Mouse (Mus musculus): Measurements from ENCODE around the gene Il2rb. TPM values are rescaled to one million over a fixed set of nuclear protein-coding genes. Genes with fewer than 3 reads are reported as not detected.
A peak's percentile ranks its signal among the peaks of the same experiment; 100 is the strongest.

Gene Il2rb
- total and polyA plus RNA-seq, 3 experiments, result 0.31 to 2.3 (median 0.55) TPM

DNA sequence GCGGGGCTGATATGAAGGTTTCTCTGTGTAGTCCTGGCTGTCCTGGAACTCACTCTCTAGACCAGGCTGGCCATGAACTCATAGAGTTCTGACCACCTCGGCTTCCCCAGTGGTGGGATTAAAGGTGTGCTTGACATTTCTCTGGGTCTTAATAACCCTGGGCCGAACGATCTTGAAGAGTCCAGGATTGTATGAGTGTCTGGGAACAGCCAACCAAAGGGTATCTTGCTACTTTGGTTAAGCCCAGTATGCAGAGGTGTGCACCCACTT is 36.3 kb upstream of the Il2rb start:
- peak in 1 of 2 experiments; percentile 24 for DNase-seq
- no peaks in the 10 kb centered on the region for H3K27me3 ChIP-seq (ENCODE audit: control insufficient read depth, insufficient read depth, low read length)
- H3K9ac ChIP-seq (ENCODE audit: low read depth, low read length), result peak overlapping the region; percentile 60
- H3K4me1 ChIP-seq (ENCODE audit: control insufficient read depth, insufficient read depth, low read length), result peaks cover 21% of the 10 kb centered on the region
- 51% methylated on average over 4 of the region's 4 CpGs for WGBS
- H3K27ac ChIP-seq, result peak overlapping the region; percentile 92
- no peaks in the 10 kb centered on the region for H3K79me2 ChIP-seq (replicated peaks; ENCODE audit: control insufficient read depth, insufficient read depth, low read length)
- H3K4me3 ChIP-seq, result peak overlapping the region; percentile 44
- intact Hi-C loops (cut with DNase I), result loop anchor here (5.0 kb wide), 1 partner anchor 51 kb away; no protein-coding TSS in a partner anchor
- TF ChIP-seq EP300 (IDR thresholded peaks at IDR 0.05; ENCODE audit: insufficient read depth, low read depth, low read length) (no peak), CTCF (IDR thresholded peaks at IDR 0.05) (no peak), POLR2A (IDR thresholded peaks at IDR 0.05; ENCODE audit: insufficient read depth, low read depth, low read length) (no peak)
- H3K36me3 ChIP-seq (ENCODE audit: control insufficient read depth, insufficient read depth, low read length), result no peaks in the 10 kb centered on the region

DNA sequence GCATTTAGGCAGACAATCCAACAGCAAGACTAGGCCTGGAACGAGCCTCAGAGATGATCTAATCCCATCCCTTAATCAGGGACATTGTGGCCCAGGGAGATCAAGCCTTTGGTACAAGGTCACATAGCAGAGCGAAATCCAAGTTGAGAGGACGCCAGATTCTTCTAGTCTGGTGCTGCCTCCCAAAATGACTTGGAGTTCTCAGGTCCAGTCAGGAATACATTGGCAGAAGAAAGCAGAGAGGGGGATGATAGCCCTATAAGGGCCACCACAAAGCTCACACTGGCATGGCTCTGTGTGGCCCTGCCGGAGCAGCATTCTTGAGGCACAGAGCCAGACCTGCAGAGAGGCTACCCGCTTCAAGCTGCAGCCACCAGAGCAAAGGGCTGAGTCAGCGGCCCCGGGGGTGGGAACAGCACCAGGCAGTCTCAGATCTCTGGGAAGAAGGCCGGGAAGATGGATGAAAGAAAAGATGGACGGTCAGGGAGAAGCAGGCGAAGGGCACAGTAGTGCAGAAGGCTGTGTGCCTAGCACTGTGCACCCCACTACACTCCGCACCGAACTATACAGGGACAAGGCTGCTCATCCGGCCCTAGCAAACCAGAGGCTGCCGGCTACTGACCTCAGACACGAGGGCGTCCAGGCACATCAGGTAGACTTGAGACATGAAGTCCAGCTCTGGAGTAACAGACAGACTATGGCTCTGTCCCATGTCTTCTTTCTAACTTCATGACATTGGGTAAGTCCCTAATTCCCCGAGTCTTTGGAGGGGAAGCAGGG is 35.8 kb upstream of the Il2rb start, which contains the start of gene C1qtnf6:
C1qtnf6 (minus strand) TSS at position 746 of the 780 bp plus-strand sequence.
- Histone ChIP-seq H3K9ac (ENCODE audit: low read depth, low read length) (peak within 1 kb of the TSS; percentile 60), H3K27me3 (ENCODE audit: control insufficient read depth, insufficient read depth, low read length) (no peaks in the 10 kb centered on the region), H3K4me1 (ENCODE audit: control insufficient read depth, insufficient read depth, low read length) (peaks cover 24% of the 10 kb centered on the region), H3K27ac (peak within 1 kb of the TSS; percentile 92), H3K4me3 (peak within 1 kb of the TSS; percentile 44), H3K36me3 (ENCODE audit: control insufficient read depth, insufficient read depth, low read length) (no peaks in the 10 kb centered on the region), H3K79me2 (replicated peaks; ENCODE audit: control insufficient read depth, insufficient read depth, low read length) (no peaks in the 10 kb centered on the region)
- DNase-seq, result peak; percentile 74 to 85
- TF ChIP-seq CTCF (IDR thresholded peaks at IDR 0.05), result no peak
- TF ChIP-seq EP300 (IDR thresholded peaks at IDR 0.05; ENCODE audit: insufficient read depth, low read depth, low read length), result peak; percentile 56; the same call in 1 of the 2 replicates
- TF ChIP-seq POLR2A (IDR thresholded peaks at IDR 0.05; ENCODE audit: insufficient read depth, low read depth, low read length), result peak; percentile 66; the same call in 1 of the 2 replicates
- 35% methylated on average over 17 of the region's 17 CpGs for WGBS
- intact Hi-C loops (cut with DNase I), result loop anchor here (5.0 kb wide), 1 partner anchor 51 kb away; no protein-coding TSS in a partner anchor

DNA sequence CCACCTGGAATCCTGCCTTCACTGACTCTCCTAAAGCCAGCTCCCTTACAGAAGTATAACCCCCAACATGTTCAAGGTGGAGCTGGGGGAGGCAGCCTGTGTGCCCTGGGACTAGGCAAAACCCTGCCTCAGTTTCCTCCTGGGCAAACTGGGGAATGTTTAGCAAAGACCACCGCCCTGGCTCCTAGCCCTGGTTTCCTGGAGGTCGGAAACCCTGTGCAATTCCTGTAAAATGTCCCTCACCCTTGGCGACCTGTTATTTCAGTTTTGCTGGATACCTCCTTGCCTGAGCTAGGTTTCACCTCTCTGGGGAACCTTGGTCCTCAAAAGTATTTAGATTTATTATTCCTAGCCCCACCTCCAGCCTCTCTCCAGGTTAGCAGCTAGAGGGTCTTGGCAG is 35.1 kb upstream of the Il2rb start:
- WGBS, result 52% methylated on average over 3 of the region's 3 CpGs
- Histone ChIP-seq H3K36me3 (ENCODE audit: control insufficient read depth, insufficient read depth, low read length) (no peaks in the 10 kb centered on the region), H3K4me1 (ENCODE audit: control insufficient read depth, insufficient read depth, low read length) (peaks cover 24% of the 10 kb centered on the region), H3K4me3 (no peak overlapping the region; the same call in 1 of the 2 replicates), H3K9ac (ENCODE audit: low read depth, low read length) (no peak overlapping the region), H3K79me2 (replicated peaks; ENCODE audit: control insufficient read depth, insufficient read depth, low read length) (no peaks in the 10 kb centered on the region), H3K27ac (peak overlapping the region; percentile 92), H3K27me3 (ENCODE audit: control insufficient read depth, insufficient read depth, low read length) (no peaks in the 10 kb centered on the region)
- TF ChIP-seq EP300 (IDR thresholded peaks at IDR 0.05; ENCODE audit: insufficient read depth, low read depth, low read length) (no peak), POLR2A (IDR thresholded peaks at IDR 0.05; ENCODE audit: insufficient read depth, low read depth, low read length) (no peak), CTCF (IDR thresholded peaks at IDR 0.05) (no peak)
- no peak for DNase-seq
- intact Hi-C loops (cut with DNase I), result loop anchor here (5.0 kb wide), 1 partner anchor 52 kb away; no protein-coding TSS in a partner anchor

DNA sequence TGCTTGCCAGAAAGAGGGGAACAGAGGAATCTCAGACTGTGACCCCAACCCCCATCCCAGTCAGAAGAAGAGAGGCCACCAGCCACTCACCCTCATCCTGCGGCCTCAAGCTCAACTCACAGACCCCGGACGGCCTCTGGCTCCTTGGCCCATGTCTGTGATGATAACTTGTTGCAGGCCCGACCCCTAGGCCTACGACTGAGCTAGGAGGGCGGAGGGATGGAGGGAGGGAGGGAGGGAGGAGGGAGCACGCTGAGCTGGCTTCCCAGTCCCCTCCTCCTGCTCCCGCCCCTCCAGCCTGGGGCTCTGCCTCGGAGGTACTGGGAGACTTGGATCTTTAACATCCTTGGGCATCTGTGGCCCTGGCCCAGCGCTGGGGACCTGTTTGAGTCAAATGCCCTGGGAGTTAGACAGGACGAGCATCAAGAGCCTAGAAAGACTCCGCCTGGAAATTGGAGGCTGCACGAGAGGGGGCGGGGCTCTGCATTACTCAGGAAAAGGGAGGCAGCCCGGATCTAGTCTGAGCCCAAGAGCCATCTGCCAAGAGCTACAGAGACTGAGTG is 34.4 kb upstream of the Il2rb start:
- intact Hi-C loops (cut with DNase I), result loop anchor here (1.0 to 5.0 kb wide), 2 partner anchors 9 to 258 kb away; no protein-coding TSS in a partner anchor
- Histone ChIP-seq H3K4me3 (peak overlapping the region; percentile 51), H3K9ac (ENCODE audit: low read depth, low read length) (peak overlapping the region; percentile 65), H3K4me1 (ENCODE audit: control insufficient read depth, insufficient read depth, low read length) (peaks cover 24% of the 10 kb centered on the region), H3K79me2 (replicated peaks; ENCODE audit: control insufficient read depth, insufficient read depth, low read length) (no peaks in the 10 kb centered on the region), H3K27me3 (ENCODE audit: control insufficient read depth, insufficient read depth, low read length) (no peaks in the 10 kb centered on the region), H3K36me3 (ENCODE audit: control insufficient read depth, insufficient read depth, low read length) (no peaks in the 10 kb centered on the region), H3K27ac (peak overlapping the region; percentile 92)
- DNase-seq, result peak; percentile 84 to 86
- 0 out of 2 replicates have a peak, but pooled peaks have one; percentile 37 for TF ChIP-seq EP300 (IDR thresholded peaks at IDR 0.05; ENCODE audit: insufficient read depth, low read depth, low read length)
- TF ChIP-seq CTCF (IDR thresholded peaks at IDR 0.05), result no peak
- peak; percentile 42; the same call in 1 of the 2 replicates for TF ChIP-seq POLR2A (IDR thresholded peaks at IDR 0.05; ENCODE audit: insufficient read depth, low read depth, low read length)
- 5% methylated on average over 15 of the region's 15 CpGs for WGBS

DNA sequence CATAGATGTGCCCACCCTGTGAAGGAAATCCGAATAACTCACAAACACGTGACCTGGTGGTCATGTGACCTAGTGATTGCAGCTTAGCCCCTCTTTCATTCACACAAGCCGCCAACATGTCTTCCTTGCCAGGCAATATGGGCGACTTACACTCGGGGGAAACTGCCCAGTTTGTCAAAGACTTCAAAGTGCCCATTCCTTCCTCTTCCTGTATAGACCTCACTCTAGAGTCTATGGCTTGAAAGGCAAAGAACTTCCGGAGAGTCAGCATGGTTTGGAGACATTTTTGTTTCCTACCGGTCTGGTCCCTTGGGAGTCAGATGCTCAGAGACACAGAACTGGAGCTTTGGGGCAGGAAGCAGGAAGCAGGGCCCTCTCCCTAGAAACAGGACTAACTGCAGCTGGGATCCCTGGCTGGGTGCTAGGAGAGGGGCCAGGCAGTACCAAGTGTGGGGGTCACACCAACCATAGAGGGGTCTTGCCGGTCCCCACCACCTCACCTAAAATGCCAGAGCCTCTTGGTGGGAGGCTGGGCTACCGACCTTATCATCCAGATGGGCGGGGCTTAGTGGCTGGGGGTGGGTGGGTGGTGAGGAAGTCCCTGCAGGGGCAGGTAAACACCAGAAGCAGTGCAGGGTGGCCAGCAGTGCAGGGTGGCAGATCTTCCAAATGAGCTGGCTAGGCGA is 33.8 kb upstream of the Il2rb start:
- Histone ChIP-seq H3K27ac (peak overlapping the region; percentile 92), H3K36me3 (ENCODE audit: control insufficient read depth, insufficient read depth, low read length) (no peaks in the 10 kb centered on the region), H3K79me2 (replicated peaks; ENCODE audit: control insufficient read depth, insufficient read depth, low read length) (no peaks in the 10 kb centered on the region), H3K9ac (ENCODE audit: low read depth, low read length) (peak overlapping the region; percentile 65), H3K4me3 (peak overlapping the region; percentile 51), H3K27me3 (ENCODE audit: control insufficient read depth, insufficient read depth, low read length) (no peaks in the 10 kb centered on the region), H3K4me1 (ENCODE audit: control insufficient read depth, insufficient read depth, low read length) (peaks cover 24% of the 10 kb centered on the region)
- TF ChIP-seq CTCF (IDR thresholded peaks at IDR 0.05) (no peak), EP300 (IDR thresholded peaks at IDR 0.05; ENCODE audit: insufficient read depth, low read depth, low read length) (0 out of 2 replicates have a peak, but pooled peaks have one; percentile 26), POLR2A (IDR thresholded peaks at IDR 0.05; ENCODE audit: insufficient read depth, low read depth, low read length) (peak; percentile 9; the same call in 1 of the 2 replicates)
- intact Hi-C loops (cut with DNase I), result loop anchor here (1.0 to 5.0 kb wide), 2 partner anchors 9 to 258 kb away; no protein-coding TSS in a partner anchor
- WGBS, result 24% methylated on average over 11 of the region's 11 CpGs
- peak; percentile 69 to 75 for DNase-seq
